Mouse (Mus musculus) Patski (cell line): Measurements from ENCODE around the gene Capn11. TPM values are rescaled to one million over a fixed set of nuclear protein-coding genes. Genes with fewer than 3 reads are reported as not detected.
"Not testable (repeated sequence)": the region's sequence is repeated elsewhere in the genome, so short reads cannot be mapped to it uniquely, and the experiment has no call there.

Experiments used
- ATAC-seq: fragments of 100-300 bp; one replicate; pipeline ENCODE4 v1.8.0; 2021
- CTCF ChIA-PET: fragments of 350-600 bp; sonication (Branson Sonifier 250); formaldehyde crosslinking; loops from one replicate; lab custom pipeline; 2022; ENCODE audit warnings: inconsistent platforms; lab: Charles Lee
- POLR2A ChIA-PET: fragments of 350-600 bp; sonication (Branson Sonifier 250); formaldehyde crosslinking; loops from one replicate; lab custom pipeline; 2022; ENCODE audit warnings: antibody characterized with exemption, inconsistent platforms; lab: Charles Lee
- DNase-seq: peaks from one replicate; pipeline ENCODE4 v3.0.0-alpha.2; 2011; ENCODE audit warnings: low read depth, low spot score
- H3K27me3 ChIP-seq: fragments of 371-371 bp; one replicate; pipeline ENCODE4 v1.5.1; 2021
- CTCF ChIP-seq: fragments of 100-300 bp; IDR thresholded peaks from one replicate; pipeline ENCODE4 v1.5.1; 2021
- in situ Hi-C: fragments of 300-500 bp; cut with MboI; formaldehyde crosslinking; loops from 3 replicates; pipeline ENCODE4 v1.11.1; 2018; ENCODE audit warnings: low pct_unique_long_range_greater_than_20kb, mixed read lengths
- polyA plus RNA-seq: library from polyadenylated mRNA; unstranded; gene quantifications from one replicate; pipeline ENCODE4 v1.2.3, GENCODE M21; 2021

Gene Capn11
- polyA plus RNA-seq, 1 experiment from 2014 or later = not detected

GRCm38 (mm10) chr17:45631940-45632339 is 27.2 kb downstream of the Capn11 start:
- H3K27me3 ChIP-seq = peaks cover 3% of the 10 kb centered on the region
- in situ Hi-C loops = loop anchor here (25.0 kb wide), 1 partner anchor 145 kb away; the partner anchor contains the start of gene Spats1
- DNase-seq (no peak), ATAC-seq (no peak)
- ChIA-PET POLR2A (no interaction called here), CTCF (interaction anchor here (1.3 to 1.7 kb wide), 2 partner anchors 31 to 47 kb away, joined by 3 to 9 read pairs; no protein-coding TSS in a partner anchor)
- TF ChIP-seq CTCF = no peak

DNA sequence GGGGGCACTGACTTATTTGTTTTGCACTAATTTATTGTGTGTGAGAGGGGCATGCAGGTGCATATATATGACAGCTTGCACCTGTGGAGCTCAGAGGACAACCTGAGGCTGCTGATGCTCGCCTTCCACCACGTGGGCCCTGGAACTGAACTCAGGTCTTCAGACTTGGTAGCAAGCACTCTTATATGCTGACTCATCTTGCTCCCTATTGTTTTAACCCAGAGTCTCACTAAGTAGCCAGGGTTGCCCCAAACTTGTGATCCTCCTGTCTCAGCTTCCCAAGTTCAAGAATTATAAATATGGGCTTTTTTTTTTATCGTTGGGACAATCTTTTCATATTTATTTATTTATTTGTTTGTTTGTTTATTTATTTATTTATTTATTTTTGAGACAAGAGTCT is 28.1 kb downstream of the Capn11 start:
- in situ Hi-C loops = loop anchor here (25.0 kb wide), 1 partner anchor 144 kb away; the partner anchor contains the start of gene Spats1
- POLR2A ChIA-PET = no interaction called here
- no peak for DNase-seq
- no peak for TF ChIP-seq CTCF
- peaks cover 3% of the 10 kb centered on the region for H3K27me3 ChIP-seq
- no peak for ATAC-seq
- CTCF ChIA-PET = interaction anchor here (1.7 to 7.6 kb wide), 2 partner anchors 30 to 47 kb away, joined by 3 to 76 read pairs; no protein-coding TSS in a partner anchor

DNA sequence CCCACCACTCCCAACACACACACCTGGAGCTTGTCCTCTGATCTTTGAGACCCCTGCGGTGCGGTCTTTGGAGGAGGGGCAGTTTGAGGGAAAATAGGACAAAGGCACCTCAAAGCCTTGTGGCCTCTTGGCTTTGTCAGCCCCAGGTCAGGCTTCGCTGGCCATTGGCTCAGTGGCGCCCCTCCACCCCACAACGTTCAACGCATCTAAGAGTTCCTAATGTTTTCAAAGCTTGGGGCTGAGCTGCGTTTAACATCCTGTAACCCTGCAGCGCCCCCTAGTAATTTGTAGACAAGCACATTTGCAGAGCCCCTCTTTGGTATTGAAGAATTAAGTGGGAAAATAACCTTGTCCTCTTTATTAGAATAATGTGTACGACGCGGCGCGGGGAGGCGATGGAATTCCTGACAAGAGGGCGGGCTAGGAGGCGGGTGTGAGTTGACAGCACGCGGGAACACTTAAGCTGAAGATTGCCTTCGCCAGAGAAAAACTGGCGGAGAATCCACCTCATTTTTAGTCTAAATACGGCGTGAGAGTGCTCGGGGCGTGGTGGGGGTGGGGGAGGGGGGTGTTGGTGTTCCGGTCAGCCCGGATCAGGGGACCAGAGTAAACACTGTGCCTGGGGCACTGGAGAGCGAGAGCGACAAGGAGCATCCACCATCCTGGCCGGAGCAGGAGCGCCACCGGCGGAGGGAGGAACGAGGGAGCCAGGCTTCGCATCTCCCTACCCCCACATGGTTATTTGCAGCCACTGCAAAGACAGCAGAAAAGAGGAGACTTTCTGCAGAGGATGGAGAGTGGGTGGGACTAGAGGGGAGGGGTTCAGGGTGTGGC is 29.0 kb downstream of the Capn11 start:
- H3K27me3 ChIP-seq = peaks cover 3% of the 10 kb centered on the region
- CTCF ChIA-PET = interaction anchor here (1.3 to 7.6 kb wide), 3 partner anchors 9 to 46 kb away, joined by 4 to 76 read pairs (median 5); no protein-coding TSS in a partner anchor
- POLR2A ChIA-PET = no interaction called here
- DNase-seq (no peak), ATAC-seq (no peak)
- TF ChIP-seq CTCF = no peak
- in situ Hi-C loops = loop anchor here (5.0 to 25.0 kb wide), 2 partner anchors 43 to 143 kb away; partner anchors contain the start of gene Spats1

GRCm38 (mm10) chr17:45628885-45629855 is 30.0 kb downstream of the Capn11 start:
- ATAC-seq = no peak
- TF ChIP-seq CTCF = no peak
- POLR2A ChIA-PET = no interaction called here
- in situ Hi-C loops = loop anchor here (5.0 to 25.0 kb wide), 2 partner anchors 42 to 142 kb away; partner anchors contain the start of gene Spats1
- DNase-seq = no peak
- peaks cover 3% of the 10 kb centered on the region for H3K27me3 ChIP-seq
- CTCF ChIA-PET = interaction anchor here (1.3 to 7.6 kb wide), 4 partner anchors 8 to 45 kb away, joined by 4 to 76 read pairs (median 7); no protein-coding TSS in a partner anchor

DNA sequence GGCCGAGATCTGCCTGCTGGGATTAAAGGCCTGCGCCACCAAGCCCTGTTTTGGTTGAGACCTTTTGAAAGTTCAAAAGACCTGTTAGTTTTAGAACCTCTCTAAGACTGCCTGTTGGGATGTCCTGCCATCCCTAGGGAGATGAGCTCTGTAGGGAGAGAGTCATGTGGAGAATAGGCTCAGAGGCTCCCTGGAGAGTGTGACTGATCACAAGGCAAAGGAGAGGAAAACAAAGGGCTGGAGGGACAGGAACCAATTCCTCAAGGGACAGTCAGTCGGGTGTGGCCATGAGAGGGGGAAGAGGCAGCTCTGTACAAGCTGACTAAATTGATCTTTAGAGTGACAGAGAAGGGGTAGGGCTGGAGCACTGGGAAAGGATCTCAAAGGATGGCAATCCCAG is 31.0 kb downstream of the Capn11 start:
- POLR2A ChIA-PET = no interaction called here
- in situ Hi-C loops = loop anchor here (5.0 to 25.0 kb wide), 2 partner anchors 41 to 141 kb away; partner anchors contain the start of gene Spats1
- no peaks in the 10 kb centered on the region for H3K27me3 ChIP-seq
- CTCF ChIA-PET = interaction anchor here (1.3 to 7.6 kb wide), 6 partner anchors 14 to 44 kb away, joined by 3 to 76 read pairs (median 4); no protein-coding TSS in a partner anchor
- no peak for TF ChIP-seq CTCF
- DNase-seq (no peak), ATAC-seq (no peak)

GRCm38 (mm10) chr17:45626577-45627134 is 32.5 kb downstream of the Capn11 start:
- peak; percentile 92 for TF ChIP-seq CTCF
- ChIA-PET POLR2A (interaction anchor here (0.7 kb wide), 1 partner anchor 37 kb away, joined by 3 read pairs; no protein-coding TSS in a partner anchor), CTCF (interaction anchor here (1.0 to 7.6 kb wide), 16 partner anchors 9 to 58 kb away, joined by 3 to 76 read pairs (median 4); partner anchors contain the start of gene Mymx)
- DNase-seq = no peak
- ATAC-seq = no peak
- H3K27me3 ChIP-seq = peaks cover 5% of the 10 kb centered on the region
- in situ Hi-C loops = loop anchor here (5.0 to 25.0 kb wide), 2 partner anchors 39 to 139 kb away; partner anchors contain the start of gene Spats1

GRCm38 (mm10) chr17:45623425-45623824 is 35.7 kb downstream of the Capn11 start:
- H3K27me3 ChIP-seq, CTCF ChIA-PET, DNase-seq, ATAC-seq, POLR2A ChIA-PET, in situ Hi-C loops: not testable (repeated sequence)

DNA sequence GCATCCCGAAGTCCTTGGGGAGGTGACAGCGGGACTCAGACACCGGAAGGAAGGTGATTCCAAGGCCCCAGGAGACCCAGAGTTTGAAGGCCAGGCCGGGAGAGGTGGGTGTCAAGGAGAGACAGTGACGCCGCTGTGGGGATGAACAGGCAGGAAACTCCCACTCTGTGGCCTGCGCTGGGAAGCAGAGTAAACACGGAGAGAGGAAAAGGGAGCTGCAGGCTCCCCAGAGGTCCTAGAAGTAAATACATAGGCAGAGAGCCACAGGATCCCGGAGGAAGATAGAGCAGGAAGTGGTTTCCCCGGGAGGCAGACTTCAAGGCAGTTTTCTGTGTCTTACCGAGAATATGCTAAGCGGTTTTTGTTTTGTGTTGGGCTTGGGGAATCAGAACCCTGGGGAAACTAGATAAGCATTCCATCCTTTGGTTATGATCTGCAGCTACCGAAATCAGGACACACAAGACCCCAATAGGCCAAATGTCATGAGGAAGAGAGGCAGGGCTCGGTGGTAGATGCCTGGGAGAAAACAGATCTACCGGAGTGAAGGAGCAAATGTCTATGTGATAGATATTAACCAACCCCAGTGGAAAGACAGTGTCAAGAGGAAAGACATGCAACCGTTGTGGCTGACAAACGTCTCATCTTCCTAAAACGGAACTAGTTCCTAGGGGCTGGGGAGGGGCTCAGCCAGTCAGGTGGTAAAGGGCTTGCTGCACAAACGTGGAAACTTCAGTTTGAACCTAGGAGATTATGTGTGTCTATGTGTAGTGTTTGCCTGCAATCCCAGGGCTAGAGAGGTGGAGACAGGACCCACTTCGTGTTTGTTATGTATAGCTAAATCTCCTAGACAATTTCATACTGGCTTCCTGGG is 39.5 kb downstream of the Capn11 start:
- ChIA-PET POLR2A (interaction anchor here (0.6 kb wide), 1 partner anchor 256 kb away, joined by 3 read pairs; no protein-coding TSS in a partner anchor), CTCF (no interaction called here)
- DNase-seq = no peak
- no peak for TF ChIP-seq CTCF
- peaks cover 5% of the 10 kb centered on the region for H3K27me3 ChIP-seq
- in situ Hi-C loops = no loop called here
- ATAC-seq = no peak
